Mouse (Mus musculus) urinary bladder, postnatal 14 days (tissue): ENCODE data around the gene Pi4kb.
A peak's percentile ranks its signal among the peaks of the same experiment; 100 is the strongest.
"Not testable (repeated sequence)": the region's sequence is repeated elsewhere in the genome, so short reads cannot be mapped to it uniquely, and the experiment has no call there.

Experiments used
- DNase-seq: peaks from one replicate; pipeline ENCODE4 v3.0.0; 2021; ENCODE audit warnings: low spot score

Pi4kb gene

GRCm38 (mm10) chr3:95015337-95015872, 40.9 kb downstream of the Pi4kb start, which contains the start of gene Zfp687:
Gene Zfp687 (minus strand): TSS chr3:95015448.
- DNase-seq = peak; percentile 100

GRCm38 (mm10) chr3:95015891-95016531, 41.5 kb downstream of the Pi4kb start:
- peak; percentile 95 for DNase-seq

GRCm38 (mm10) chr3:95016532-95017056, 42.1 kb downstream of the Pi4kb start:
- no peak for DNase-seq

- no peak for DNase-seq
Observed at GRCm38 (mm10) chr3:95018741-95019140, 44.2 kb downstream of the Pi4kb start.

GRCm38 (mm10) chr3:95020956-95021355, 46.4 kb downstream of the Pi4kb start:
- not testable (repeated sequence) for DNase-seq

GRCm38 (mm10) chr3:95024551-95024950, 50.0 kb downstream of the Pi4kb start:
- DNase-seq = no peak

GRCm38 (mm10) chr3:95025202-95025601, 50.7 kb downstream of the Pi4kb start:
- DNase-seq = no peak

- DNase-seq = no peak
Observed at GRCm38 (mm10) chr3:95027057-95027645, 52.6 kb downstream of the Pi4kb start.

- DNase-seq = no peak
Observed at GRCm38 (mm10) chr3:95027701-95028100, 53.2 kb downstream of the Pi4kb start.

- no peak for DNase-seq
Observed at GRCm38 (mm10) chr3:95028603-95029002, 54.1 kb downstream of the Pi4kb start.

GRCm38 (mm10) chr3:95029291-95029827, 54.8 kb downstream of the Pi4kb start:
- DNase-seq = not testable (repeated sequence)

GRCm38 (mm10) chr3:95029953-95030352, 55.4 kb downstream of the Pi4kb start:
- no peak for DNase-seq

- DNase-seq = no peak
Observed at GRCm38 (mm10) chr3:95041625-95042024, 67.1 kb downstream of the Pi4kb start.

GRCm38 (mm10) chr3:95042166-95042837, 67.8 kb downstream of the Pi4kb start, which contains the start of gene Psmd4:
Gene Psmd4 (minus strand): TSS chr3:95042614.
- peak; percentile 98 for DNase-seq

- DNase-seq = no peak
Observed at GRCm38 (mm10) chr3:95042838-95043229, 68.3 kb downstream of the Pi4kb start.

GRCm38 (mm10) chr3:95043251-95043650, 68.7 kb downstream of the Pi4kb start:
- DNase-seq = no peak

GRCm38 (mm10) chr3:95046462-95047057, 72.0 kb downstream of the Pi4kb start:
- DNase-seq = no peak

GRCm38 (mm10) chr3:95047914-95048313, 73.4 kb downstream of the Pi4kb start:
- DNase-seq = no peak

- peak; percentile 37 for DNase-seq
Observed at GRCm38 (mm10) chr3:95052959-95053358, 78.4 kb downstream of the Pi4kb start.

- peak; percentile 24 for DNase-seq
Observed at GRCm38 (mm10) chr3:95053701-95054100, 79.2 kb downstream of the Pi4kb start.

- peak; percentile 59 for DNase-seq
Observed at GRCm38 (mm10) chr3:95054481-95055260, 80.1 kb downstream of the Pi4kb start.
